Mouse (Mus musculus) bone marrow, adult 2 months (tissue): ENCODE results near the gene Dirc2. TPM values are rescaled to one million over a fixed set of nuclear protein-coding genes. Genes with fewer than 3 reads are reported as not detected.

Source experiments
- H3K27ac ChIP-seq: fragments of 200-500 bp; 2 replicates; pipeline ENCODE4 v1.5.1; 2012; ENCODE audit warnings: low read depth, mild to moderate bottlenecking, control low read depth, inconsistent platforms, low read length; ENCODE audit not compliant: control insufficient read depth, poor library complexity, insufficient read depth
- H3K4me1 ChIP-seq: fragments of 200-500 bp; 2 replicates; pipeline ENCODE4 v1.6.1; 2011; ENCODE audit warnings: low read length; ENCODE audit not compliant: control insufficient read depth, insufficient read depth
- H3K4me3 ChIP-seq: fragments of 200-500 bp; replicated peaks from 2 replicates; pipeline ENCODE3; 2011; ENCODE audit warnings: mild to moderate bottlenecking, low read depth, low read length, control low read depth; ENCODE audit not compliant: control insufficient read depth
- CTCF ChIP-seq: fragments of 200-500 bp; IDR thresholded peaks from 2 replicates; pipeline ENCODE4 v1.5.1; 2011; ENCODE audit warnings: low read length, control low read depth; ENCODE audit not compliant: control insufficient read depth, insufficient read depth
- POLR2A ChIP-seq: fragments of 200-500 bp; IDR thresholded peaks from 2 replicates; pipeline ENCODE4 v1.6.1; 2011; ENCODE audit warnings: low read depth, mild to moderate bottlenecking, control low read depth, low read length, borderline replicate concordance; ENCODE audit not compliant: control insufficient read depth
- WGBS: fragments of 180-500 bp; shearing (Covaris S2); methylation state at CpG from one replicate; pipeline ENCODE4 v1.1.7; 2018; 5-methylcytosine and 5-hydroxymethylcytosine counted together
- polyA plus RNA-seq: library from polyadenylated mRNA; stranded (reverse); fragments of >200 nt; gene quantifications from 2 replicates; pipeline ENCODE4 v1.2.4, GENCODE M21; 2011; ENCODE audit warnings: low replicate concordance; ENCODE audit not compliant: missing spikeins, insufficient read depth, insufficient read length

The Dirc2 gene
- polyA plus RNA-seq, 1 experiment, result 14.0 TPM

- Histone ChIP-seq H3K4me3 (no peak overlapping the region), H3K4me1 (no peaks in the 10 kb centered on the region; the same call in 1 of the 2 replicates), H3K27ac (no peak overlapping the region)
- TF ChIP-seq CTCF (no peak), POLR2A (no peak)
- 83% methylated on average over 5 of the region's 5 CpGs for WGBS
These were observed 12.5 kb upstream of the Dirc2 start for GRCm38 (mm10) chr16:35781651-35782050.

- TF ChIP-seq POLR2A, result no peak
- no peak for TF ChIP-seq CTCF
- 88% methylated on average over 9 of the region's 9 CpGs for WGBS
- no peak overlapping the region for H3K4me3 ChIP-seq
- H3K4me1 ChIP-seq, result no peaks in the 10 kb centered on the region; the same call in 1 of the 2 replicates
- no peak overlapping the region for H3K27ac ChIP-seq
These were observed 11.9 kb upstream of the Dirc2 start for GRCm38 (mm10) chr16:35781096-35781495.

- Histone ChIP-seq H3K4me1 (no peaks in the 10 kb centered on the region; the same call in 1 of the 2 replicates), H3K4me3 (no peak overlapping the region), H3K27ac (no peak overlapping the region)
- no peak for TF ChIP-seq POLR2A
- TF ChIP-seq CTCF, result no peak
- 75% methylated on average over 7 of the region's 7 CpGs for WGBS
These were observed 10.5 kb upstream of the Dirc2 start for GRCm38 (mm10) chr16:35779681-35780080.

- no peak overlapping the region for H3K4me3 ChIP-seq
- WGBS, result 89% methylated on average over 4 of the region's 4 CpGs
- no peak overlapping the region for H3K27ac ChIP-seq
- H3K4me1 ChIP-seq, result no peaks in the 10 kb centered on the region; the same call in 1 of the 2 replicates
- TF ChIP-seq CTCF, result no peak
- no peak for TF ChIP-seq POLR2A
These were observed 8.6 kb upstream of the Dirc2 start for GRCm38 (mm10) chr16:35777768-35778167.

- Histone ChIP-seq H3K4me1 (no peaks in the 10 kb centered on the region; the same call in 1 of the 2 replicates), H3K27ac (no peak overlapping the region), H3K4me3 (no peak overlapping the region)
- WGBS, result 48% methylated on average over 7 of the region's 7 CpGs
- TF ChIP-seq POLR2A (no peak), CTCF (no peak)
These were observed 7.6 kb upstream of the Dirc2 start for GRCm38 (mm10) chr16:35776737-35777136.

- Histone ChIP-seq H3K4me3 (no peak overlapping the region), H3K4me1 (no peaks in the 10 kb centered on the region; the same call in 1 of the 2 replicates), H3K27ac (no peak overlapping the region)
- no peak for TF ChIP-seq CTCF
- TF ChIP-seq POLR2A, result no peak
- 9% methylated on average over 1 of the region's 1 CpGs for WGBS
These were observed 6.7 kb upstream of the Dirc2 start for GRCm38 (mm10) chr16:35775835-35776234.

- TF ChIP-seq CTCF, result no peak
- no peak for TF ChIP-seq POLR2A
- WGBS, result 79% methylated on average over 5 of the region's 5 CpGs
- Histone ChIP-seq H3K27ac (no peak overlapping the region), H3K4me1 (no peaks in the 10 kb centered on the region; the same call in 1 of the 2 replicates), H3K4me3 (no peak overlapping the region)
These were observed 3.4 kb upstream of the Dirc2 start for GRCm38 (mm10) chr16:35772598-35772997.

GRCm38 (mm10) chr16:35771606-35772005, 2.5 kb upstream of the Dirc2 start:
- H3K4me1 ChIP-seq, result no peaks in the 10 kb centered on the region; the same call in 1 of the 2 replicates
- no peak overlapping the region for H3K27ac ChIP-seq
- TF ChIP-seq POLR2A, result no peak
- H3K4me3 ChIP-seq, result no peak overlapping the region
- WGBS, result 72% methylated on average over 5 of the region's 5 CpGs

- 69% methylated on average over 8 of the region's 8 CpGs for WGBS
- Histone ChIP-seq H3K4me1 (no peaks in the 10 kb centered on the region; the same call in 1 of the 2 replicates), H3K27ac (no peak overlapping the region), H3K4me3 (no peak overlapping the region)
- TF ChIP-seq POLR2A (no peak), CTCF (no peak)
These were observed 2.0 kb upstream of the Dirc2 start for GRCm38 (mm10) chr16:35771141-35771540.
